Mouse (Mus musculus): ENCODE data around the gene Anapc16. TPM values are rescaled to one million over a fixed set of nuclear protein-coding genes. Genes with fewer than 3 reads are reported as not detected.
"Not testable (repeated sequence)": the region's sequence is repeated elsewhere in the genome, so short reads cannot be mapped to it uniquely, and the experiment has no call there.

Gene Anapc16
- polyA plus RNA-seq, 2 experiments = 109 to 110 TPM

DNA sequence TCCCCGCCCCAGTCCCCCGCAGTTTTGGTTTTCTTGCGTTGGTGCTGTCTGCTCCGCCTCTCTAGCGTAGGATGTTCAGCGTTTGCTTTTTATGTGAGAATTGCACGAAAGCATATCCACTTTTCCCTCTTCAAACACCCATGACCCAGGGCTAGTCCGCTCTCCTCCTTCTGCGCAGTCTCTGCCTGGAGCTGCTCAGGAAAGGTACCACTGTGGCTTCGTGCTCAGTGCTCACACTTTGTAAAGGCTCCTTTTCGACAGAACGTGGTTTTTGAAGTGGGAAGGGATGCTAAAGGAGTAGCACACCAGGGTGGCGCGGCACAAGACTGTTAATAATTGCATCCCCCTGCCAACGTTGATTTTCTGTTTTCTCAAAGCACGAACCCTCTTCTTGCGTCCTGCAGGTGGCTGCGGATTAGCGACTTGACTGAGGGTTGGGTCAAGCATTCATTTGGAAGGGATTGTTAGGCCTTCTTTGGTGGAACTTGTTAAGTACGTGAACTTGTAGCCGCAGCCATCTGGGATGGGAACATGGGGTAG is 348 bp upstream of the Anapc16 start:
- H3K36me3 ChIP-seq (ENCODE audit: control insufficient read depth, insufficient read depth, low read length) = peaks cover 22% of the 10 kb centered on the region
- DNase-seq (ENCODE audit: low spot score) = no peak
- H3K4me3 ChIP-seq (replicated peaks; ENCODE audit: low read length) = peak overlapping the region; percentile 61
- peak overlapping the region; percentile 98 for H3K27ac ChIP-seq (replicated peaks; ENCODE audit: low read depth, low read length)
- WGBS = 0% methylated on average over 20 of the region's 21 CpGs
- TF ChIP-seq POLR2A (IDR thresholded peaks at IDR 0.05; ENCODE audit: borderline replicate concordance, extremely low read depth, insufficient read depth, insufficient read length) = peak; percentile 94; the same call in 1 of the 2 replicates
- H3K4me2 ChIP-seq (replicated peaks; ENCODE audit: low read depth, low read length, severe bottlenecking) = peak overlapping the region; percentile 75
- H3K27me3 ChIP-seq (ENCODE audit: control insufficient read depth, insufficient read depth, low read length) = no peaks in the 10 kb centered on the region
- peaks cover 10% of the 10 kb centered on the region for H3K4me1 ChIP-seq (ENCODE audit: control insufficient read depth, insufficient read depth, low read length)
- no peak for ATAC-seq (ENCODE audit: low FRiP score, low read depth)
- peak overlapping the region; percentile 78 for H3K9ac ChIP-seq (ENCODE audit: low read depth, low read length, severe bottlenecking)
- no peaks in the 10 kb centered on the region for H3K9me3 ChIP-seq (ENCODE audit: control insufficient read depth, low read length)

DNA sequence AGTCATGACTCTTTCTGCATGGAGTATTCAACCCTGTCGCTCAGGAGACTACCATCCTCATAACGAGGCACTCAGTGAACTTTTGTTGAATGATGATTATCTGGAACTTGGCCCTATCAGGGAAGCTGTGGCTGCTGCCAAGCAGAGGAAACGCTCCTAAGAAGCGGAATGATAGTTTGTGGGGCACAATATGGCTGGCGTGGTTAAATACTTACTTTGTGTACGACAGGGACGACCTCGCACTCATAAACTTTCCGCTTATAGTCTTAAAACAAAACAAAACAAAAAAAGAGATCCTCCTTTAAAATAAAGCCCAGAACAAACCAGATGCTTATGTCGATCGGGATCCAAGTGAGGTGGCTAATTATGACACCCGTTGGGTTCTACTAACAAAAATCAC is 732 bp downstream of the Anapc16 start:
- Histone ChIP-seq H3K27ac (replicated peaks; ENCODE audit: low read depth, low read length) (peak overlapping the region; percentile 98), H3K9me3 (ENCODE audit: control insufficient read depth, low read length) (no peaks in the 10 kb centered on the region), H3K4me3 (replicated peaks; ENCODE audit: low read length) (peak overlapping the region; percentile 61), H3K4me1 (ENCODE audit: control insufficient read depth, insufficient read depth, low read length) (peaks cover 10% of the 10 kb centered on the region), H3K9ac (ENCODE audit: low read depth, low read length, severe bottlenecking) (peak overlapping the region; percentile 78), H3K27me3 (ENCODE audit: control insufficient read depth, insufficient read depth, low read length) (no peaks in the 10 kb centered on the region), H3K4me2 (replicated peaks; ENCODE audit: low read depth, low read length, severe bottlenecking) (peak overlapping the region; percentile 75), H3K36me3 (ENCODE audit: control insufficient read depth, insufficient read depth, low read length) (peaks cover 12% of the 10 kb centered on the region)
- no peak for TF ChIP-seq POLR2A (IDR thresholded peaks at IDR 0.05; ENCODE audit: borderline replicate concordance, extremely low read depth, insufficient read depth, insufficient read length)
- DNase-seq (ENCODE audit: low spot score) (no peak), ATAC-seq (ENCODE audit: low FRiP score, low read depth) (no peak)
- WGBS = 6% methylated on average over 12 of the region's 12 CpGs

DNA sequence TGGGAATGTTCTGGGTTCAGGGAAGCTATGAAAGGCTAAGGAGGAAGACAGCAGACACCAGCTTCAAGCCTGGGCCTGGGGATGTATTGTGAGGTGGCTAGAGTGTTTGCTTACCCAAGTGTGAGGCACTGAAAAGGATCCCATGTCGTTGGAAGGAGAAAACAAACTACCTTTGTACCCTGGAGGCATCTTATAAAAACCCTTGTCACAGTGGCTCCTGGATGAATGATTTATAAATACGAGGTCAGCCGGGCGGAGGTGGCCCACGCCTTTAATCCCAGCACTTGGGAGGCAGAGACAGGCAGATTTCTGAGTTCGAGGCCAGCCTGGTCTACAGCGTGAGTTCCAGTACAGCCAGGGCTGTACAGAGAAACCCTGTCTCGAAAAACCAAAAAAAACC is 1.3 kb downstream of the Anapc16 start:
- WGBS = 69% methylated on average over 8 of the region's 8 CpGs
- not testable (repeated sequence) for H3K27me3 ChIP-seq (ENCODE audit: control insufficient read depth, insufficient read depth, low read length); H3K4me1 ChIP-seq (ENCODE audit: control insufficient read depth, insufficient read depth, low read length); H3K9me3 ChIP-seq (ENCODE audit: control insufficient read depth, low read length); H3K9ac ChIP-seq (ENCODE audit: low read depth, low read length, severe bottlenecking); H3K27ac ChIP-seq (replicated peaks; ENCODE audit: low read depth, low read length); DNase-seq (ENCODE audit: low spot score); ATAC-seq (ENCODE audit: low FRiP score, low read depth)
- Histone ChIP-seq H3K36me3 (ENCODE audit: control insufficient read depth, insufficient read depth, low read length) (peaks cover 12% of the 10 kb centered on the region), H3K4me3 (replicated peaks; ENCODE audit: low read length) (peak overlapping the region; percentile 61), H3K4me2 (replicated peaks; ENCODE audit: low read depth, low read length, severe bottlenecking) (peak overlapping the region; percentile 75)

DNA sequence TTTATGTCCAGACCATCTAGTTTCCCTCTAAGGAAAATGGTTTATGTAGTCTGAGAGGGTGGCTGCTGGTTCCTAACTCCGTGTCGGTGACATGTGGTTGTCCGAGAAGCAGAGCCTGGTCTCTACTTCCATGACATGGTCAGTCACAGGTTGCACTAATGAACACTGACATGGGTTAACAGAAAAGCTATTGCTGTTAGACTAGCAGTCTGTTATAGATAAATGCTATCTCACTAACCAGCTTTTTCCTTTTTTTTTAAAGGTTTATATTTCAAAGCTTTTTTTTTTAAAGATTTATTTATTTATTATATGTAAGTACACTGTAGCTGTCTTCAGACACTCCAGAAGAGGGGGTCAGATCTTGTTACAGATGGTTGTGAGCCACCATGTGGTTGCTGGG is 3.9 kb downstream of the Anapc16 start:
- Histone ChIP-seq H3K4me2 (replicated peaks; ENCODE audit: low read depth, low read length, severe bottlenecking) (no peak overlapping the region), H3K9me3 (ENCODE audit: control insufficient read depth, low read length) (no peaks in the 10 kb centered on the region), H3K9ac (ENCODE audit: low read depth, low read length, severe bottlenecking) (no peak overlapping the region), H3K4me3 (replicated peaks; ENCODE audit: low read length) (no peak overlapping the region), H3K27ac (replicated peaks; ENCODE audit: low read depth, low read length) (no peak overlapping the region), H3K36me3 (ENCODE audit: control insufficient read depth, insufficient read depth, low read length) (peaks cover 33% of the 10 kb centered on the region), H3K4me1 (ENCODE audit: control insufficient read depth, insufficient read depth, low read length) (peaks cover 10% of the 10 kb centered on the region), H3K27me3 (ENCODE audit: control insufficient read depth, insufficient read depth, low read length) (no peaks in the 10 kb centered on the region)
- no peak for TF ChIP-seq POLR2A (IDR thresholded peaks at IDR 0.05; ENCODE audit: borderline replicate concordance, extremely low read depth, insufficient read depth, insufficient read length)
- WGBS = 87% methylated on average over 3 of the region's 3 CpGs
- ATAC-seq (ENCODE audit: low FRiP score, low read depth) = no peak
- no peak for DNase-seq (ENCODE audit: low spot score)

DNA sequence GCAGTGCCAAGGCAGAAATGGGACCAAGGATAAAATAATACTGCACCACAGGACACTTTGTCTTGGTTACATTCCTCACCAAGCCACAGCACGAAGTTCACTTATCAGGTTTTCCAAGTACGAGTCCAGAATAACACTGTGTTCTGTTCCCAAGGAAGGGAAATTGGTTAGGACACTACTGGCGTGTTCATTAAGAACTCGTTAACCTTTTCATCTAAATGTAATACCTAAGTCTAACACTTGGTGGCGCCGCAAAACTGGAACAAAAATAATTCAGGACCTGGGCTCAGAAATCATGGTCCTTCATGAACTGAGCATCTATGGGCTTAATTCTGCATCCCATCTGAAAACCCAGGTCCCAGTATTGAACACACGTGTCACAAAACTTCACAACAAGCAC is 5.3 kb downstream of the Anapc16 start:
- no peak overlapping the region for H3K4me3 ChIP-seq (replicated peaks; ENCODE audit: low read length)
- no peak for TF ChIP-seq POLR2A (IDR thresholded peaks at IDR 0.05; ENCODE audit: borderline replicate concordance, extremely low read depth, insufficient read depth, insufficient read length)
- 18% methylated on average over 7 of the region's 7 CpGs for WGBS
- H3K9me3 ChIP-seq (ENCODE audit: control insufficient read depth, low read length) = no peaks in the 10 kb centered on the region
- peak; percentile 68 for DNase-seq (ENCODE audit: low spot score)
- no peak overlapping the region for H3K27ac ChIP-seq (replicated peaks; ENCODE audit: low read depth, low read length)
- H3K4me2 ChIP-seq (replicated peaks; ENCODE audit: low read depth, low read length, severe bottlenecking) = no peak overlapping the region
- peaks cover 5% of the 10 kb centered on the region; the same call in 1 of the 2 replicates for H3K4me1 ChIP-seq (ENCODE audit: control insufficient read depth, insufficient read depth, low read length)
- no peak overlapping the region for H3K9ac ChIP-seq (ENCODE audit: low read depth, low read length, severe bottlenecking)
- no peak for ATAC-seq (ENCODE audit: low FRiP score, low read depth)
- peaks cover 42% of the 10 kb centered on the region for H3K36me3 ChIP-seq (ENCODE audit: control insufficient read depth, insufficient read depth, low read length)
- no peaks in the 10 kb centered on the region for H3K27me3 ChIP-seq (ENCODE audit: control insufficient read depth, insufficient read depth, low read length)

DNA sequence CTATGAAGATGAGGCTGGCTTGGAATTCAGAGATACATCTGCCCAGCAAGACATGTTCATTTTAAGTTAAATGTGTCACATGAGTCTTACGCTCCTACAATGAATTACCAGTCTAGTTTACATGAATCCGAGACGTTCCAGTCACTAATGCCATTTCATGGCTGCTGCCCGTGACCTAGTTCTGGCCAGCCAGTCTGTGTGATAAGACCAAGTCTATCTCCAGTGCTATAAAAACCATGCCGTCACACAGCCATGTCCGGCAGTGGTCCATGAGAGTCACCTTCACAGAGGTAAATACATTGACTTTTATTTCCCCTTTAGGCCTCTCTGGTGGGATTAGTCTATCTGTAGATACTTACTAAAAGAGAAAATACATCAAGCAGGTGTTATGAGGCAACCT is 7.0 kb downstream of the Anapc16 start:
- no peak overlapping the region for H3K27ac ChIP-seq (replicated peaks; ENCODE audit: low read depth, low read length)
- no peaks in the 10 kb centered on the region for H3K9me3 ChIP-seq (ENCODE audit: control insufficient read depth, low read length)
- no peak for TF ChIP-seq POLR2A (IDR thresholded peaks at IDR 0.05; ENCODE audit: borderline replicate concordance, extremely low read depth, insufficient read depth, insufficient read length)
- H3K4me3 ChIP-seq (replicated peaks; ENCODE audit: low read length) = no peak overlapping the region
- WGBS = 95% methylated on average over 6 of the region's 6 CpGs
- peaks cover 39% of the 10 kb centered on the region for H3K36me3 ChIP-seq (ENCODE audit: control insufficient read depth, insufficient read depth, low read length)
- H3K4me1 ChIP-seq (ENCODE audit: control insufficient read depth, insufficient read depth, low read length) = no peaks in the 10 kb centered on the region
- DNase-seq (ENCODE audit: low spot score) (no peak), ATAC-seq (ENCODE audit: low FRiP score, low read depth) (no peak)
- no peaks in the 10 kb centered on the region for H3K27me3 ChIP-seq (ENCODE audit: control insufficient read depth, insufficient read depth, low read length)
- H3K4me2 ChIP-seq (replicated peaks; ENCODE audit: low read depth, low read length, severe bottlenecking) = no peak overlapping the region
- no peak overlapping the region for H3K9ac ChIP-seq (ENCODE audit: low read depth, low read length, severe bottlenecking)

DNA sequence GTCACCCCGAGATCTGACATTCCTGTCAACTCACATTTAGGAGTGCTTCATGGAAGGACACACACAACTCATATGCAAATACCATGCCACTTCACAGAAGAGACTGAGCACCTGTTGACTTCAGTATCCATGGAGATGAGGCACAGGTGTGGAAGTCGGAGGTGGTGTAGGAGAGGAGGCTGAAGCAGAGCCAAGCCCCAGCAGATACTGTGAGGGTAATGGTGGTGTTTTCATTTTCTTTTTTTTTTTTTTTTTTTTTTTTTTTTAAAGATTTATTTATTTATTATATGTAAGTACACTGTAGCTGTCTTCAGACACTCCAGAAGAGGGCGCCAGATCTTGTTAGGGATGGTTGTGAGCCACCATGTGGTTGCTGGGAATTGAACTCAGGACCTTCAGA is 9.1 kb downstream of the Anapc16 start:
- H3K4me1 ChIP-seq (ENCODE audit: control insufficient read depth, insufficient read depth, low read length); H3K4me3 ChIP-seq (replicated peaks; ENCODE audit: low read length); DNase-seq (ENCODE audit: low spot score); H3K9ac ChIP-seq (ENCODE audit: low read depth, low read length, severe bottlenecking); H3K4me2 ChIP-seq (replicated peaks; ENCODE audit: low read depth, low read length, severe bottlenecking); H3K27me3 ChIP-seq (ENCODE audit: control insufficient read depth, insufficient read depth, low read length); H3K9me3 ChIP-seq (ENCODE audit: control insufficient read depth, low read length); ATAC-seq (ENCODE audit: low FRiP score, low read depth); H3K27ac ChIP-seq (replicated peaks; ENCODE audit: low read depth, low read length): not testable (repeated sequence)
- peaks cover 54% of the 10 kb centered on the region for H3K36me3 ChIP-seq (ENCODE audit: control insufficient read depth, insufficient read depth, low read length)
- 93% methylated on average over 2 of the region's 3 CpGs for WGBS

Measured in limb, embryonic 14.5 days (tissue).